Mouse (Mus musculus) CD4-positive helper T cell, adult 2 months (primary cell): ENCODE data around the gene Hivep1.

Source experiments
- DNase-seq: peaks from one replicate; pipeline ENCODE4 v3.0.0-alpha.2; 2012; ENCODE audit warnings: low read depth, missing footprints, low spot score

Hivep1 gene

DNA sequence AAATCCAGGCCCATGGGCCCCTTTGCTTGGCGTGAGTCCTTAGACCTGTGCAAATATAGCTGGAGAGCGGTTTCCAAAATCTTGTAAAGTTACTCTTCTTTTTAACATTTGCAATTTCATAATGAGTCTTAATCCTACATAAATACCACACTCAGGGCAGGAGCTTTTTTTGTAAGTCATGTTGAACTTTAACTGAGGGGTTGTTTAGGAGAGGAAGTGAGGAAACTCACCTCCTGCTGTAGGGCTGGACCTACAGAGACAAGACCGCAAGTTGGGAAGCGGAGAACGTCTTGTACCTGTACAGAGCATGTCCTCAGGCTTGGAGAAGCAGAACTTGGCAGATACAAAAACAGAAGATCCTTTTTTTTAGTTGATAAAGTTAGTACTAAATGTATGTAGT, 23.7 kb downstream of the Hivep1 start:
- no peak for DNase-seq

DNA sequence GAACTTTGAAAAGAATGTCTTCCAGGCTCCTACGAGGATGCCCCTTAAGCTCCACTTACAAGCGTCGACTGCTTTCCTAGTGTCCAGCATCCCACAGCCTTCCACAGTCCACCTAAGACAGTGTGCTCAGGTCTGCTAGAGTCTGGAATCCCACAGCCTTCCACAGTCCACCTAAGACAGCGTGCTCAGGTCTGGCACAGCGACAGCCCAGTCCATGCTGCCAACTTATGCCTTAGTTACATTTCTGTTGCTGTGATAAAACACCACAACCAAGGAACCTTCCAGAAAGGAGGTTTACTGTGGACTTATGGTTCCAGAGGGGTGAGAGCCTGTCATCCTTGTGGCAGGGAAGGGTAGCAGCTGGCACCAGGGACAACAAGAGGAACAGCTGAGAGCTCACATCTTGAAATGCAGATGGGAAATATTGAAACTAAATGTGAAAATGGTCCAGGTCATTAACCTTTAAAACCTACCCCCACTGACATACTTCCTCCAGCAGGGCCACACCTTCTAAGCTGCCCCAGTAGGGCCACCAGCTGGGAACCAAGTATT, 25.0 kb downstream of the Hivep1 start:
- no peak for DNase-seq

GRCm38 (mm10) chr13:42077629-42078028, 25.8 kb downstream of the Hivep1 start:
- peak; percentile 29 for DNase-seq

- no peak for DNase-seq
Observed at GRCm38 (mm10) chr13:42080131-42080916, 28.5 kb downstream of the Hivep1 start.

- DNase-seq: no peak
Observed at GRCm38 (mm10) chr13:42088339-42088738, 36.5 kb downstream of the Hivep1 start.

DNA sequence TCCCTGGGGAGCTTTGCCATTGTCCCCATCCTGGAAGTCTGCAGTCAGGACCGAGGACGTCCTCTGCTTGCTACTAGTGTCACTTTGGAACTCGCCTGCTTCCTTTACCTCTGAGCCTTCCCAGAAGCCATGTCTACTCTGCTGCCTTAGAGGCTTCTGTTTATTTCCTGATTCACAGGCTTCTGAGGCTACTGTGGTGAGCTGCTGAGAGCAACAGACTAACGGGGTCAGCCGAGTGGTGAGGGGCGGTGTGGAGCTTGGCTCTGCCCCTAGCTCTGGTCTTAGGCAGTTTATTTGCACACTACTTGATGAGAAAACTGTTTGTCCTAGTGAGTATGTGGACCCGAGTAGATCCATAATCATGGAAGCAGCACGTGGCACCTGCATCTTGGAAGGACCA, 37.2 kb downstream of the Hivep1 start:
- DNase-seq: no peak

- no peak for DNase-seq
Observed at GRCm38 (mm10) chr13:42090751-42091150, 38.9 kb downstream of the Hivep1 start.

- no peak for DNase-seq
Observed at GRCm38 (mm10) chr13:42092392-42093139, 40.7 kb downstream of the Hivep1 start.

GRCm38 (mm10) chr13:42093268-42094042, 41.6 kb downstream of the Hivep1 start:
- peak; percentile 61 for DNase-seq

DNA sequence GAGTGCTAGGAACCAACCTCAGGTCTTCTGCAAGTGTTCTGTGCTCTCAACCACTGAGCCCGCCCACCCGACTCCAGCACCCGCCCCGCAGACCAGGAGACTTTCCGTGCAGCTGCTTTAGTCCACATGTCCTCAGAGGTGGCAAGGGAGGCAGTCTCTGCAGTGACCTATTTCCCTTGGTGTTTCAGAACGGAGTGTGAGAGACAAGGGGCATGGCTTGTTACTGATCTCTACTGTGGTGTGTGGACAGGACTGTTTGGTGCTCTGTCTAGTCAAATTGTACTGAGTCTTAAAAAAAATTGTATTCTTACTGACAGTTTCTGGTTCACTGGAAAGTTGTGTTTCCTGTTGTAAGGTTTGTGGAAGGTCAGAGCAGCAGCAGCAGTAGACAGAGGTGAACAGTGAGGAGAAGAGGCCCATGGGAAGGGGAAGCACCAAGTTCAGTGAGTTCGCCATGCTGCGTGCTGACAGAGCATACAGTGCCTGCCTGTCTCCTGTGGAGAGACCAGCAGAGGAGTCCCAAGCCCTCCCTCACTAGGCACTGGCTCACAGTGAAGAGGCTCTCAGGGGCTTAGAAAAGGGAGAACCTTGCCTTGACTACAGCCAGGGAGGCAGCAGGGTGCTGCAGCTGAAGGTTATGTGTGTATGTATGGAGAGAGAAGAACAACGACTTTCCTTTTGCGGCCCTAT, 44.1 kb downstream of the Hivep1 start:
- DNase-seq: peak; percentile 76

DNA sequence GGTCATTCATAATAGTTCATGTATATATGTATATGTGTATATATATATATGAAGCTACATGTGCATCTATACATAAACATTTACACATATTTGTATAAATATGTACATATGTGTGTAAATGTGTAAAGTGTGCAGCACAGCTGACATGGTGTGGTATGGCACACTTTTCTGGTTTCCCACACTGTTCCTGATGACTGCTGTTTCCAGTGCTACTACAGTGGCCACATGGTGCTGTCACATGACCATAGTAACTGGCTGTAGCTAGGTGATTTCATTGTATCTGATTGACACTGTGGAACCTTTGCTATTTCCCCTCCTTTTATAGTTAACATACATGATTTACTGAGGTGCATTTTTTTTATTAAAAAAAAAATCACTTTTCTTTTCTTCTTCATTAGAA, 45.3 kb downstream of the Hivep1 start:
- DNase-seq: no peak

- peak; percentile 24 for DNase-seq
Observed at GRCm38 (mm10) chr13:42098522-42098921, 46.7 kb downstream of the Hivep1 start.

DNA sequence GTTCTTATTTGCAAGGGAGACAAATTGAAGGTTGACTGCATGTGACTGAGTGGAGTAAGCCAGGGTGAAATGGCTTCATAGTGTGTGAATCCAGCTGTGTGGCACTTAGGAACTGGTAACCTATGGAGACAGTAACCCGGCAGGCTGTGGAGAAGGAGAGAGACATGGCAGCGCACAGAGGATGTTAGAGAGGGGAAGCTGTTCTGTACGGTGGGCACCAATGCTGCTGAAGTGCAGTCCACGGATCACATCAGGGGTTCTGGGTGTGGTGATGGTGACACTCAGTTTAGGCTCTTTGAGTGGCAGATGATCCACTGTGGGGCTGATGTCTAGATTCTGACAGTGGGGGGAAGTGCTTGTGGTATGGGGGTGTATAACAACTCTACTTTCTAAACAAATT, 47.7 kb downstream of the Hivep1 start:
- no peak for DNase-seq

- DNase-seq: peak; percentile 63
Observed at GRCm38 (mm10) chr13:42101440-42102190, 49.8 kb downstream of the Hivep1 start.

DNA sequence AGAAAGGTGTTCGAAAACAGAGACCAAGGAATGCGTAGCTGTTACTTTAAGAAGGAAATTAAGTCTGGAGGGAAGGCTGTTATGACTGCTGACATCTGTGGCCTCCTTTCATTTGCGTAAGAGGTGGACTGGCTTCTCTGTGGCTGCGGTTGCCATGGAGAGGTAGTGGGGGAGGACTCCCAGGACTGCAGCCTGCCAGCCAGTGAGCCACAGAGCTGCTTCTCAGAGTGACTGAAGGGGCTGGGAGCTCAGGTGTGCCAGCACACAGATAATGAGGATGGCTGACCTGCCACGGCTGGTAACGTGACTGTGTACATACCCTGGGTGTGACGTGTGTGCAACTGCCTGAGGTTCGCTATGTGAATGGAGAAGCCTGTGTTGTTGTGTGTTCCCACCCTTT, 51.2 kb downstream of the Hivep1 start:
- DNase-seq: peak; percentile 90

- peak; percentile 77 for DNase-seq
Observed at GRCm38 (mm10) chr13:42103486-42104166, 51.8 kb downstream of the Hivep1 start.

DNA sequence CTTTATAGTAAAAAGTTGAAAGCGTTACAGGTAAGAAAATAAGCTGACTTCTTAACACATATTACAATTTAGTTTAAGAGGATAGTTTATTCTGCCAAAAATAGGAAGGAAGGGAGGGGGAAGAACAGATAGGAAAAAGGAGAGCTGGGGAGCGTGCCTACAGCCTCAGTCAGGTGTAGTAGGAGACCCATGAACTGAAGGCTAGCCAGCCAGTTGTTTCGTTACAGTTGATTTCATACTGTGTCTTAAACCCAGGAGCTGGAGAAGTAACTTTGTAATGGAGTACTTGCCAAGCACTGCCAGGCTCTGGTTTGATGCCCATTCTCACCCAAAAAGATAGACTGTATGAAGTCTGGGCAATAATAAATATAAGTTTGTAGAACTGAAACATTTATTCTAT, 52.5 kb downstream of the Hivep1 start:
- DNase-seq: no peak

GRCm38 (mm10) chr13:42108483-42109215, 56.8 kb downstream of the Hivep1 start:
- no peak for DNase-seq

GRCm38 (mm10) chr13:42110416-42110815, 58.6 kb downstream of the Hivep1 start:
- peak; percentile 18 for DNase-seq
